Mouse (Mus musculus) liver, embryonic 11.5 days (tissue): ENCODE measurements at regions not wholly inside any gene's neighbourhood (a gene's known extent, or its start where the extent isn't known, plus 50 kb on each side); places are given as distances from the start of the nearest gene placed in this dataset.

Experiments
- ATAC-seq: fragments of 200-750 bp; cut with Nextera tagmentation; replicated peaks from 2 replicates; pipeline ENCODE4 v1.8.0; 2017; ENCODE audit warnings: moderate number of reproducible peaks, mild to moderate bottlenecking, moderate TSS enrichment, moderate library complexity; ENCODE audit not compliant: low FRiP score
- DNase-seq: peaks from one replicate; pipeline ENCODE4 v3.0.0-alpha.2; 2017; ENCODE audit warnings: low spot score
- H3K27ac ChIP-seq: fragments of 300-500 bp; sonication (generic); 2 replicates; pipeline ENCODE4 v1.5.1; 2014; ENCODE audit warnings: mild to moderate bottlenecking, low read depth, low read length, control low read depth
- H3K27me3 ChIP-seq: fragments of 300-500 bp; sonication (generic); replicated peaks from 2 replicates; pipeline ENCODE4 v1.6.1; 2014; ENCODE audit warnings: low read length, mixed read lengths; ENCODE audit not compliant: control insufficient read depth, insufficient read depth
- H3K36me3 ChIP-seq: fragments of 300-500 bp; sonication (generic); 2 replicates; pipeline ENCODE4 v1.6.1; 2014; ENCODE audit warnings: mild to moderate bottlenecking, low read length, moderate library complexity, mixed read lengths; ENCODE audit not compliant: control insufficient read depth, insufficient read depth
- H3K4me1 ChIP-seq: fragments of 300-500 bp; sonication (generic); replicated peaks from 2 replicates; pipeline ENCODE4 v1.6.1; 2014; ENCODE audit warnings: low read length, mixed read lengths; ENCODE audit not compliant: control insufficient read depth, insufficient read depth
- H3K4me2 ChIP-seq: fragments of 300-500 bp; sonication (generic); 2 replicates; pipeline ENCODE4 v1.6.1; 2014; ENCODE audit warnings: mild to moderate bottlenecking, control low read depth, moderate library complexity
- H3K4me3 ChIP-seq: fragments of 300-500 bp; sonication (generic); 2 replicates; pipeline ENCODE4 v1.5.1; 2014; ENCODE audit warnings: low read depth, low read length, control low read depth
- H3K9ac ChIP-seq: fragments of 300-500 bp; sonication (generic); 2 replicates; pipeline ENCODE4 v1.6.1; 2014; ENCODE audit warnings: low read depth, low read length, control low read depth
- H3K9me3 ChIP-seq: fragments of 300-500 bp; sonication (generic); 2 replicates; pipeline ENCODE4 v1.6.1; 2016; ENCODE audit warnings: low read length, inconsistent platforms, mixed read lengths; ENCODE audit not compliant: control insufficient read depth
- WGBS: fragments of 180-500 bp; shearing (Covaris S2); extraction: QIAGEN DNeasy Blood & Tissue Kit; methylation state at CpG from one replicate; pipeline ENCODE4 v1.1.7; 2014; 5-methylcytosine and 5-hydroxymethylcytosine counted together

DNA sequence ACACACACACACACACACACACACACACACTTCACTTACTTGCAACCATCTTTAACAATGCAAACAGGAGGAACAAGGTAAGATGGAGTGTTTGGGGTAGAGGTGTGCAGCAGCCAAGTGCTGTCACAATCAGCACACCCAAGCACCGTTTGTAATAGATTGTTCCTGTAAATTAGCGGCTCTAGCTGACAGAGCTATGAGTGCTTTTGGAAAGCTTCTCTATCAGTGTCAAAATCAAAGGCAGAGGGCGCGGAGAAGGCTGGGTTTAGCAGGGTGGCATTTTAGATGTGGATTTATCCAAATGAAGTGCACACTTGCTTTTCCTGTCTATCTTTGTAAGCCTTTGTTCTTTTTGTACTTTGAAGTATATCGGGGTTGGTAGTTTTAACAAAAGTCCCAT lies 184.6 kb downstream of the Cog6 start:
- no peaks in the 10 kb centered on the region for H3K4me1 ChIP-seq
- no peaks in the 10 kb centered on the region for H3K27me3 ChIP-seq
- H3K36me3 ChIP-seq: no peaks in the 10 kb centered on the region
- ATAC-seq (no peak), DNase-seq (no peak)
- no peak overlapping the region for H3K4me2 ChIP-seq
- no peak overlapping the region for H3K27ac ChIP-seq
- no peak overlapping the region for H3K9ac ChIP-seq
- no peaks in the 10 kb centered on the region for H3K9me3 ChIP-seq
- WGBS: 84% methylated on average over 5 of the region's 5 CpGs
- H3K4me3 ChIP-seq: no peak overlapping the region

DNA sequence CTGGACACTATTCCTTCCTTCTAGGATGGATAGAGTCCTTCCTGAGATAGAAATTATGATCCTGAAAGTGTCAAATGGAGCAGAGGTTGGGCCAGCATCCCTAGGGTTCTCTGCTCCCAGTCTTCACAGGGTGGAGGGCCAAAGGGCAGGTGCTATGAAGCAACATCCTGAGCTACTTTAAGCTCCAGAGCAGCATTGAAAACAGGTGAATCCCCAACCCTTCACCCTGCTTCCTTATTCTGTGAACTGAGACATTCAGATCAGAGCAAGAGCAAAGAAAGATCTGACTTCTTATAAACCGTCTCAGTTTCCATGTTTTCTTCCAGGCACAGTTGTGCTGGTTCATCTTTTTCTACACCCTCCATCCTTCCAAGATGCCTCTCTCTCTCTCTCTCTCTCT lies 185.1 kb downstream of the Cog6 start:
- no peak for DNase-seq
- H3K4me3 ChIP-seq: no peak overlapping the region
- no peaks in the 10 kb centered on the region for H3K4me1 ChIP-seq
- H3K9me3 ChIP-seq: no peaks in the 10 kb centered on the region
- H3K9ac ChIP-seq: no peak overlapping the region
- no peak overlapping the region for H3K27ac ChIP-seq
- no peak overlapping the region for H3K4me2 ChIP-seq
- no peaks in the 10 kb centered on the region for H3K27me3 ChIP-seq
- no peak for ATAC-seq
- no peaks in the 10 kb centered on the region for H3K36me3 ChIP-seq
- 74% methylated on average over 1 of the region's 1 CpGs for WGBS

DNA sequence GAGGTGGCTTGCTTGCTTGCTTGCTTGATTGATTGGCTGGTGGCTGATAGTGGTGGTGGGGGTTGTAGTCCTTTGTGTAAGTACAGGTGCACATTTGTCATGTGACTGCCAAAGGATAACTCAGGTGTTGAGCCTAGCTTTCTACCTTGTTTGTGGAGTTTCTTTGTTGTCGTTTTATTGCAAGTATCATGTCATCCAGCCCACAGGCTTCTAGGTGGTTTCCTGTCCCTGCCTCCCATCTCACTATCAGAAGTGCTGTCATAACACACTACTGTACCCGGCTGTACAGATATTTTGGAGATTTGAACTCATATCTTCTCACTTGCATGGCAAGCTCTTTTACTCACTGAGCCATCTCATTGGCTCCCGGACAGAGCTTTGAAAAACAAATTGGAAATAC lies 186.9 kb downstream of the Cog6 start:
- WGBS: 78% methylated on average over 3 of the region's 3 CpGs
- H3K4me3 ChIP-seq: no peak overlapping the region
- H3K4me1 ChIP-seq: no peaks in the 10 kb centered on the region
- H3K4me2 ChIP-seq: no peak overlapping the region
- no peak overlapping the region for H3K27ac ChIP-seq
- H3K36me3 ChIP-seq: no peaks in the 10 kb centered on the region
- no peaks in the 10 kb centered on the region for H3K9me3 ChIP-seq
- ATAC-seq (no peak), DNase-seq (no peak)
- H3K9ac ChIP-seq: no peak overlapping the region
- H3K27me3 ChIP-seq: no peaks in the 10 kb centered on the region

DNA sequence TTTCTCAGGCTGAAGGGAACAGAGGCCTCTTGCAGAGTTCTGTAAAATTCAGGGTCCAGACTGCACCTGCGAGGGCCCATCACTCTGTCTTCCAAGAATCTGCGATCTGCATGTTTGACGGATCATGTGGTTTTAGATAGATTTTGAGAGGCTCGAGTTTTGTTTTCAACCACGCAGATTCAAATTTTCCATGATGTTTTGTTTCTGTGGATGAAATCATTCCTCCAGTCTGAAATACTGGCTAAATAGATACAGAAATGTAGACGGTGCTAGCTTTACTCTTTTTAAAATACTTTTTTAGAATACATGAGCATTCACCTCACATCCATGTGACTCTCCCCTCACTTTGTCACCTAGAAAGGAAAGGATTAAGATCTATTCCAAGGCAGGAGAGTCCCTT lies 188.0 kb downstream of the Cog6 start:
- DNase-seq (no peak), ATAC-seq (no peak)
- Histone ChIP-seq H3K36me3 (no peaks in the 10 kb centered on the region), H3K4me1 (no peaks in the 10 kb centered on the region), H3K4me2 (no peak overlapping the region), H3K27me3 (no peaks in the 10 kb centered on the region), H3K4me3 (no peak overlapping the region), H3K9me3 (no peaks in the 10 kb centered on the region), H3K27ac (no peak overlapping the region), H3K9ac (no peak overlapping the region)
- 81% methylated on average over 6 of the region's 6 CpGs for WGBS

DNA sequence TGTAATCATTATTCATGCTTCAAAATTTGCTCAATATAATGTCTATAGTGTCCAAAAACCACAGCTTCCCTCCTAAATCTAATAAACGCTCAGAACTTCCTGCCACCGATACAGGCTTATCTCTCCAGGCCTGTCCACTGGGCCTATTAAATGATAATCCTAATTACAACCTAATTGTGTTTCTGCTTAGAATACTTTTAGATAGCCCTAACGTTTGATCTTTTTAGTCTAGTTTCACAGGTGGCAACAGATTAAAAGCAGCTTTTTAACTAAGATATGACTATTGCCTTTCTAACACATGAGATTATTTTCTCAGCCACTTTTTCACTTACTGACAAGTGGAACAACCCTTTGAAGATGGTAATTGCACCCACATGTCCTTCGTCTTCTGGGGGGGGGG lies 188.6 kb downstream of the Cog6 start:
- no peaks in the 10 kb centered on the region for H3K27me3 ChIP-seq
- H3K36me3 ChIP-seq: no peaks in the 10 kb centered on the region
- H3K9me3 ChIP-seq: no peaks in the 10 kb centered on the region
- ATAC-seq: no peak
- no peak overlapping the region for H3K9ac ChIP-seq
- no peak overlapping the region for H3K4me3 ChIP-seq
- H3K4me1 ChIP-seq: no peaks in the 10 kb centered on the region
- no peak for DNase-seq
- WGBS: 30% methylated on average over 4 of the region's 4 CpGs
- no peak overlapping the region for H3K4me2 ChIP-seq
- H3K27ac ChIP-seq: no peak overlapping the region

DNA sequence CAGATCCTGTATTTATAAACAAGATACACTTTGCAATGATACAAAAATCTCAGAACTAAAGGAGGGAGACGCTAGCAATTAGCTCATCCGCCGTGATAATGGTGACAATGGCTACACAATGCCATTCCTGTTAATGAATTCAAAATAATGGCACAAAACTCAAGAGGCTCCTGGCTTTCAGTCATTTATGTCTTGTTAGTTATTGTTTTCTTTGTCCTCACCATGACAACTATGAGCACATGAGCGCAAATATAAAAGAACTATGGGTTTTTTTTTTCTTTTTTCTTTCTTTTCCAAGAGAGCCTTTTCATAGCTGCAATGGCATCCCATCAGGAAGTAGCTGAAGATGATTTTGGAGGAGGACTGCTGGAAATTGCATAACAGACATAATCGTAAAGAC lies 194.2 kb downstream of the Cog6 start:
- Histone ChIP-seq H3K9ac (no peak overlapping the region), H3K9me3 (no peaks in the 10 kb centered on the region), H3K4me1 (no peaks in the 10 kb centered on the region), H3K36me3 (no peaks in the 10 kb centered on the region), H3K27me3 (no peaks in the 10 kb centered on the region), H3K27ac (no peak overlapping the region), H3K4me2 (no peak overlapping the region), H3K4me3 (no peak overlapping the region)
- ATAC-seq (no peak), DNase-seq (no peak)
- 83% methylated on average over 5 of the region's 5 CpGs for WGBS

DNA sequence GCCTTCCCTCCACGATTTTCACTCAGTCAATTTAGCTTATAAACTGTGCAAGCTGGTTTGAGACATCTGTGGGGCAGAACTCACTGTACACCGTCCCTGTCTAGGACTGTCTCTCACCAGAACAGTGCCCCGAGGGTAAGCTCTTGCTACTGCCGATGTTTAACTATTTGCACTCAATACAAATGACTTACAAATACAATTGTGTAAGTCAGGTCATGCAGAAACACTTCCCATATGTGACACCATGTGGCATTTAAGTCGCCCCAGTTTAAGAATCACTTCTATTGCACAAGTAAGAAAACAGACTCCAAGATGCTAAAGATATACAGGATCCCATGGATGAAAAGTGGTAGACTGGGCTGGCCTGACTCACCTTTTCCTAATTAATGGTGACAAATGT lies 195.6 kb downstream of the Cog6 start:
- ATAC-seq (no peak), DNase-seq (no peak)
- no peaks in the 10 kb centered on the region for H3K9me3 ChIP-seq
- H3K4me3 ChIP-seq: no peak overlapping the region
- H3K9ac ChIP-seq: no peak overlapping the region
- H3K27me3 ChIP-seq: no peaks in the 10 kb centered on the region
- no peak overlapping the region for H3K4me2 ChIP-seq
- 64% methylated on average over 5 of the region's 5 CpGs for WGBS
- H3K27ac ChIP-seq: no peak overlapping the region
- no peaks in the 10 kb centered on the region for H3K4me1 ChIP-seq
- no peaks in the 10 kb centered on the region for H3K36me3 ChIP-seq

DNA sequence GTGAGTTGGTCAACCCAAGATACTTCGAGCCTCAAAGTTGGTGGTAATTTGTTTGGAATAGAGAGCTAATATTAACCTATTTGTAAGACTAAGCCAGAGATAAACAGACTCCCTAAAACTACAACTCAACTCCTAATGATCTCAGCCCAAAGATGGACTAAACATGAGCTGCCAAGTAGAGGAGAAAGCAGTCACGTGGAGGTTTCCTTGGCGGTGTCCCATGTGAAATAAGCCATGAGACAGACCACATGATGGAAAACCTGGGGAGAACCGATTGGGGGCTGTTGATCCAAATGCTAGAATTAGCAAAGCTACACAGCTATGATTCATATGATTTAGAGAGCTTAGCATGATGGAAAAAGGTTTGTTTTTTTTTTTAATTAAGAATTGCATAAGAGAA lies 198.6 kb downstream of the Cog6 start:
- Histone ChIP-seq H3K9ac (no peak overlapping the region), H3K27me3 (no peaks in the 10 kb centered on the region), H3K9me3 (no peaks in the 10 kb centered on the region), H3K4me1 (no peaks in the 10 kb centered on the region), H3K4me3 (no peak overlapping the region), H3K36me3 (no peaks in the 10 kb centered on the region), H3K27ac (no peak overlapping the region), H3K4me2 (no peak overlapping the region)
- ATAC-seq: no peak
- no peak for DNase-seq
- WGBS: 82% methylated on average over 4 of the region's 4 CpGs

DNA sequence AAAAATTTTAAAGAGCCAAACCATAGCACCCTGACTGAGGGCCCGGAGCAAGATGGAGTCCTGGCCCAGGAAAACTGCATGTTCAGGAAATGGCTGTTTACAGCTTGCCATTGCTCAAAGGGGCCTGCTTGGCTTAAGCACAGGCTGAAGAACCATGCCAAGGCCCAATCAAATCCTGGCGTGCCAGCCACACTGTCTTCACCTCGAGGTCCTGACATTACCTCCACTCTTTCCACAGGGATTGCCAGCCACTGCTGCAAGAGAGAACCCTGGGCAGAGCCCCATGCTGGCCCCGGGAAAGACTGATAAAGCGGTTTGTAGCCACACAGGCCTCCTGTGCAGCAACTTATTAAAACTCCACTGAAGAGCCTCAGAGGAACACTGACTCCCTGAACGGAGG lies 199.6 kb downstream of the Cog6 start:
- ATAC-seq: no peak
- no peak for DNase-seq
- no peak overlapping the region for H3K9ac ChIP-seq
- no peak overlapping the region for H3K27ac ChIP-seq
- H3K27me3 ChIP-seq: no peaks in the 10 kb centered on the region
- no peaks in the 10 kb centered on the region for H3K9me3 ChIP-seq
- no peak overlapping the region for H3K4me2 ChIP-seq
- no peak overlapping the region for H3K4me3 ChIP-seq
- H3K4me1 ChIP-seq: no peaks in the 10 kb centered on the region
- no peaks in the 10 kb centered on the region for H3K36me3 ChIP-seq
- 77% methylated on average over 6 of the region's 6 CpGs for WGBS
